Mouse (Mus musculus) urinary bladder, postnatal 14 days (tissue): ENCODE results near the gene Bclaf1.

Experiments
- DNase-seq: peaks from one replicate; pipeline ENCODE4 v3.0.0; 2021; ENCODE audit warnings: low spot score

Gene Bclaf1

GRCm38 (mm10) chr10:20311918-20312735, at the start of gene Bclaf1:
Gene Bclaf1, plus strand, starts transcription at chr10:20312469.
- peak; percentile 100 for DNase-seq

- no peak for DNase-seq
These were observed 49.4 kb upstream of the Bclaf1 start for GRCm38 (mm10) chr10:20262896-20263295.

DNA sequence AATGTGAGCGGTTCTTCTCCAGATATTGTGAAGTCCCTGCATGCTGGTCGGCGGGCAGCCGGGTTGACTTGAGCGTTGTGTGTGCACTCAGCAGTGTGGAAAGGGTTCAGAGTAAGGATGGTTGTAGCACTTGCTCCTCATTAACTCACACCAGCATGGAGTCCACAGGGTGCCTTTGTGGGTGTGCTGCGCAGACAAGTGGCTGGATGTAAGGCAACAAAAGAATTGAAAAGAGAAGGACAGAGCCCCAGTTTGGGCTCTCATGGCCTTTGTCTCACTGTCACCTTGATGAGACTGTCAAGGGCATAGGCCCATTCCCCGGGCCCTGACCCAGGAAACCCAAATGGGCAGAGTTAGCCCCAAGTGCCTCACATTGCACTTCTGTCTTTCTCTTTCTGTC, 47.8 kb upstream of the Bclaf1 start:
- DNase-seq = no peak

DNA sequence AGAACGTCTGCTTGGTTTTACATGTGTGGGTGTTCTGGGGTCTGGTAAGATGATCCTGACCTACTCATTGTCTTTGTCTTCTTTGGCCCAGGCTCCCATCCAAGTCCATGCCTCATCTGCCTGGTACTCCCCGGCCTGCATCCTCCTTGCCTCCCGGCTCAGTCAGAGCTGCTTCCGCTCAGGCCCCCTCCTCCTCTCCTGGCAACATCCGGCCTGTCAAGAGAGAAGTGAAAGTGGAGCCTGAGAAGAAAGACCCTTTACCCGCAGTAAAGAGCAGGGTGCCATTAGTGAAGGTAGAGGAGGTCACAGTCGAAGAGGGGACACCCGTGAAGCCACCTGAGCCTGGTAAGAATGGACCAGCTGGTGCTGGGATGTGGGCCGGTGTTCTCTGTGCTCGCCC, 45.2 kb upstream of the Bclaf1 start:
- DNase-seq = no peak

DNA sequence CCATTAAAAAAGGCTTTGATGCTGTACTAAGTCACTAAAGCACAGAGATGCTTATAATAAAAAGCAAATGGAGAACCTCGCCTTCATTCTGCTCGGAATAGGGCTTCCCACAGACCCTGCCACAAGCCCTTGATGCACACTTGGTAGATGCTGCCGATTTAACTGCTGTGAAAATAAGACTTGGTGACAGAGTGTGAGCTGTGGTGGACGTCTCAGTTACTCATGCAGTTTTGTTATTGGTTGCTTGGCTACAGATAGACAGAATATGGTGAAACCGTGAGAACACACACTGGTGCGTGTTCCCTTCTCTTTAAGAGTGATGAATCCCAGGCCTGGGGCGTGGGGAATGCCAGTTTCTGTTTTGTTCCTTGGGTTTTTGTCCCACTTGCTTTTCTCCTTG, 43.3 kb upstream of the Bclaf1 start:
- DNase-seq = no peak

- DNase-seq = no peak
These were observed 39.9 kb upstream of the Bclaf1 start for GRCm38 (mm10) chr10:20272380-20272779.

- DNase-seq = no peak
These were observed 39.0 kb upstream of the Bclaf1 start for GRCm38 (mm10) chr10:20273278-20273677.

GRCm38 (mm10) chr10:20274022-20274421, 38.2 kb upstream of the Bclaf1 start:
- DNase-seq = no peak

GRCm38 (mm10) chr10:20281456-20281855, 30.8 kb upstream of the Bclaf1 start:
- DNase-seq = no peak

DNA sequence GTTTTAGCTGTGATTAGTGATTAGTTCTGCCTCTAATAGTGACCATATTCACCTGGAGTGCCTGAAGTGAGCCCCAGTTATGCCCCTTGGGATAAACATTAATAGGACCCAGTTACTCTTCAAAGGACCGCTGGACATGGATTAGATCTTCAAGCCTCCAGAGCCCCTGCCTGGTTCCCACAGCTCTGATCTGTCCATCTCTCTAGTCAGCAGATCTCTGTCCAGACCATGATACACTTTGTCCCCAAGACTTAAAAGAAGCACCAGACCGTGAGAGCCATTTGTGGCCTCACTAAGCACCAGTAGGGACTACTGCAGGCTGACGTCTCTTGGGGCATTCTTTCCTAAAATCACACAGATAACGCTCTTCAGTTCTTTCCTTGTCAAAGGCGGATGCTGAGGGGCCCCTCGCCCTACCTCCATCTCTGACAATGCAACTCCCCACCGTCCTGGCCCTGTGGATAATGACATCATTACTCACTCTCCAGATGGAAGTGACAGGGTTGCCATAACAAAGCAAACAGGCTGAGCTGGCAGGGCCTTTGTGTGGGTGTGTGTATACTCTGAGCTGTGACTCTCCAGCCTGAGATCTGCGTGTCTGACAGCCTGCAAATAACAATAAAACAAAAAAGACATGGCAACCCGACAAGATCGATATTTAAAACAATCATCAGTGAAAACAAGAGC, 26.8 kb upstream of the Bclaf1 start:
- no peak for DNase-seq

- DNase-seq = no peak
These were observed 26.1 kb upstream of the Bclaf1 start for GRCm38 (mm10) chr10:20285994-20286836.

DNA sequence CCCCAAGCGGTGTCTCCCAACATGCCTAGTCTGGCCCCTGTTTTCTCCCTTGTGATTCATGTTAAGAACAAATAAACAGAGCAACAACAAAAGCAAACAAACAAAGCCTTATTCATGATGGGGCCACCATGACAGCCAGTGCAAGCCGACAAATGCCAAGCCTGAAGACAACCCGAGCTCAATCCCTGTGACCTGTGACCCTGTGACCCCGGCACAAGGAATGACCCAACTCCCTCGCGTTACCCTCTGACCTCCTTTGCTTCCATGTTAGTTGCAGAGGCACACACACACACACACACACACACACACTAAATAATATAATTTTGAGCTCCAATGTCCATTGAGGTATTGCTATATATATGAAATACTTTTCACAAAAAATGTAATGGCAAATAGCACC, 24.9 kb upstream of the Bclaf1 start:
- no peak for DNase-seq

- DNase-seq = peak; percentile 89
These were observed 21.8 kb upstream of the Bclaf1 start for GRCm38 (mm10) chr10:20290467-20290883.

GRCm38 (mm10) chr10:20295961-20296360, 16.3 kb upstream of the Bclaf1 start:
- DNase-seq = no peak

- no peak for DNase-seq
These were observed 13.9 kb upstream of the Bclaf1 start for GRCm38 (mm10) chr10:20298152-20298920.

- no peak for DNase-seq
These were observed 13.2 kb upstream of the Bclaf1 start for GRCm38 (mm10) chr10:20299114-20299513.

GRCm38 (mm10) chr10:20310969-20311769, 1.1 kb upstream of the Bclaf1 start:
- DNase-seq = no peak

GRCm38 (mm10) chr10:20312736-20313301, 550 bp downstream of the Bclaf1 start:
- peak; percentile 91 for DNase-seq

- DNase-seq = no peak
These were observed 1.2 kb downstream of the Bclaf1 start for GRCm38 (mm10) chr10:20313447-20313846.

DNA sequence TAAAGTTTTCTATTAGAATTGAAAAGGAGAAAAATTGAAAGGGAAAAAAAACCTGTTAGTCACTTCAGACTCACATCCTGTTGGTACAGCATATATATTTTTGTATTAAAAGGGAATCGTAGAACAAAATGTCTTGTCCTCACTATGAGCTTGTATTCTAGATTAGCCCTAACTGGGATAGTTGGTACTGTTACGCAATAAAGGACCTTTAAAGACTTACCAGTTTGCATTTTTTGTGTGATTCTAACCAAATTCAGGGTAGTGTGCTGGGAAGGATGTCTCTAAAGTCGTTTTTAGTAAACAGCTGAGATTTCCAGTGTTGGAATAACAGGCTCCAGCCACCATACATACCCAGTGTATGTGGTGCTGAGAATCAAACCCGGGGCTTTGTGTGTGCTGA, 1.7 kb downstream of the Bclaf1 start:
- no peak for DNase-seq

GRCm38 (mm10) chr10:20314797-20315196, 2.5 kb downstream of the Bclaf1 start:
- DNase-seq = no peak
